Mouse (Mus musculus): Measurements from ENCODE around the gene Lhx1. TPM values are rescaled to one million over a fixed set of nuclear protein-coding genes. Genes with fewer than 3 reads are reported as not detected.

Gene Lhx1
- polyA plus RNA-seq, 1 experiment from 2014 or later, result 54.5 TPM

- no peaks in the 10 kb centered on the region for H3K36me3 ChIP-seq
- 0 out of 2 replicates have a peak, but pooled peaks have one; percentile 25 for ATAC-seq (ENCODE audit: low FRiP score, low read depth)
- H3K27ac ChIP-seq (replicated peaks), result no peak overlapping the region
- H3K9me3 ChIP-seq, result no peaks in the 10 kb centered on the region
- H3K9ac ChIP-seq, result no peak overlapping the region
- H3K4me3 ChIP-seq, result no peak overlapping the region
- peaks cover 21% of the 10 kb centered on the region for H3K4me1 ChIP-seq (replicated peaks)
- H3K4me2 ChIP-seq, result no peak overlapping the region
- WGBS, result 84% methylated on average over 5 of the region's 5 CpGs
- no peaks in the 10 kb centered on the region for H3K27me3 ChIP-seq
Observed at GRCm38 (mm10) chr11:84561546-84561945, 36.2 kb upstream of the Lhx1 start.

GRCm38 (mm10) chr11:84553821-84554450 lies 28.6 kb upstream of the Lhx1 start:
- Histone ChIP-seq H3K27ac (replicated peaks) (no peak overlapping the region), H3K36me3 (no peaks in the 10 kb centered on the region), H3K9me3 (no peaks in the 10 kb centered on the region), H3K27me3 (no peaks in the 10 kb centered on the region), H3K4me3 (no peak overlapping the region), H3K9ac (no peak overlapping the region), H3K4me1 (replicated peaks) (no peaks in the 10 kb centered on the region), H3K4me2 (no peak overlapping the region)
- 73% methylated on average over 14 of the region's 14 CpGs for WGBS
- ATAC-seq (ENCODE audit: low FRiP score, low read depth), result peak; percentile 38

- H3K36me3 ChIP-seq, result no peaks in the 10 kb centered on the region
- no peaks in the 10 kb centered on the region for H3K27me3 ChIP-seq
- no peak overlapping the region for H3K4me3 ChIP-seq
- H3K9me3 ChIP-seq, result no peaks in the 10 kb centered on the region
- H3K9ac ChIP-seq, result no peak overlapping the region
- ATAC-seq (ENCODE audit: low FRiP score, low read depth), result no peak
- no peak overlapping the region for H3K4me2 ChIP-seq
- H3K27ac ChIP-seq (replicated peaks), result no peak overlapping the region
- 73% methylated on average over 4 of the region's 4 CpGs for WGBS
- H3K4me1 ChIP-seq (replicated peaks), result no peaks in the 10 kb centered on the region
Observed at GRCm38 (mm10) chr11:84551296-84551695, 26.0 kb upstream of the Lhx1 start.

GRCm38 (mm10) chr11:84549258-84549791 lies 24.0 kb upstream of the Lhx1 start:
- no peak overlapping the region for H3K4me3 ChIP-seq
- no peak overlapping the region for H3K4me2 ChIP-seq
- WGBS, result 45% methylated on average over 6 of the region's 6 CpGs
- H3K9ac ChIP-seq, result no peak overlapping the region
- ATAC-seq (ENCODE audit: low FRiP score, low read depth), result no peak
- no peaks in the 10 kb centered on the region for H3K36me3 ChIP-seq
- H3K27me3 ChIP-seq, result no peaks in the 10 kb centered on the region
- no peaks in the 10 kb centered on the region for H3K9me3 ChIP-seq
- no peak overlapping the region for H3K27ac ChIP-seq (replicated peaks)
- H3K4me1 ChIP-seq (replicated peaks), result no peaks in the 10 kb centered on the region

- no peaks in the 10 kb centered on the region for H3K36me3 ChIP-seq
- H3K27me3 ChIP-seq, result no peaks in the 10 kb centered on the region
- no peak overlapping the region for H3K4me2 ChIP-seq
- H3K9me3 ChIP-seq, result no peaks in the 10 kb centered on the region
- H3K4me3 ChIP-seq, result no peak overlapping the region
- no peak overlapping the region for H3K9ac ChIP-seq
- H3K4me1 ChIP-seq (replicated peaks), result no peaks in the 10 kb centered on the region
- ATAC-seq (ENCODE audit: low FRiP score, low read depth), result no peak
- 17% methylated on average over 2 of the region's 2 CpGs for WGBS
- no peak overlapping the region for H3K27ac ChIP-seq (replicated peaks)
Observed at GRCm38 (mm10) chr11:84548293-84548692, 23.0 kb upstream of the Lhx1 start.

- Histone ChIP-seq H3K27ac (replicated peaks) (no peak overlapping the region), H3K4me3 (no peak overlapping the region), H3K27me3 (0 out of 2 replicates have a peak, but pooled peaks cover 4% of the 10 kb centered on the region), H3K4me1 (replicated peaks) (peaks cover 8% of the 10 kb centered on the region; the same call in 1 of the 2 replicates), H3K9me3 (no peaks in the 10 kb centered on the region), H3K9ac (no peak overlapping the region), H3K36me3 (no peaks in the 10 kb centered on the region), H3K4me2 (no peak overlapping the region)
- WGBS, result 13% methylated on average over 4 of the region's 4 CpGs
- no peak for ATAC-seq (ENCODE audit: low FRiP score, low read depth)
Observed at GRCm38 (mm10) chr11:84539981-84540380, 14.6 kb upstream of the Lhx1 start.

- 8% methylated on average over 14 of the region's 14 CpGs for WGBS
- H3K27me3 ChIP-seq, result peaks cover 19% of the 10 kb centered on the region
- peak overlapping the region; percentile 66 for H3K4me2 ChIP-seq
- peaks cover 42% of the 10 kb centered on the region for H3K4me1 ChIP-seq (replicated peaks)
- peak overlapping the region; percentile 43 for H3K9ac ChIP-seq
- no peaks in the 10 kb centered on the region for H3K36me3 ChIP-seq
- peak overlapping the region; percentile 51 for H3K4me3 ChIP-seq
- peak overlapping the region; percentile 85 for H3K27ac ChIP-seq (replicated peaks)
- H3K9me3 ChIP-seq, result no peaks in the 10 kb centered on the region
- no peak for ATAC-seq (ENCODE audit: low FRiP score, low read depth)
Observed at GRCm38 (mm10) chr11:84529797-84530703, 4.7 kb upstream of the Lhx1 start.

- Histone ChIP-seq H3K4me1 (replicated peaks) (peaks cover 48% of the 10 kb centered on the region), H3K4me2 (peak overlapping the region; percentile 66), H3K27me3 (peaks cover 14% of the 10 kb centered on the region), H3K27ac (replicated peaks) (peak overlapping the region; percentile 85), H3K9me3 (no peaks in the 10 kb centered on the region), H3K4me3 (peak overlapping the region; percentile 51), H3K36me3 (no peaks in the 10 kb centered on the region), H3K9ac (peak overlapping the region; percentile 43)
- ATAC-seq (ENCODE audit: low FRiP score, low read depth), result no peak
- 1% methylated on average over 24 of the region's 24 CpGs for WGBS
Observed at GRCm38 (mm10) chr11:84529143-84529755, 3.9 kb upstream of the Lhx1 start.

- peak overlapping the region; percentile 85 for H3K27ac ChIP-seq (replicated peaks)
- H3K9me3 ChIP-seq, result no peaks in the 10 kb centered on the region
- H3K36me3 ChIP-seq, result no peaks in the 10 kb centered on the region
- peaks cover 47% of the 10 kb centered on the region for H3K4me1 ChIP-seq (replicated peaks)
- 1% methylated on average over 29 of the region's 29 CpGs for WGBS
- no peak for ATAC-seq (ENCODE audit: low FRiP score, low read depth)
- peaks cover 13% of the 10 kb centered on the region for H3K27me3 ChIP-seq
- H3K4me3 ChIP-seq, result peak overlapping the region; percentile 51
- H3K9ac ChIP-seq, result peak overlapping the region; percentile 64
- peak overlapping the region; percentile 66 for H3K4me2 ChIP-seq
Observed at GRCm38 (mm10) chr11:84526976-84527860, 1.9 kb upstream of the Lhx1 start.

- peaks cover 17% of the 10 kb centered on the region for H3K27me3 ChIP-seq
- peak overlapping the region; percentile 64 for H3K9ac ChIP-seq
Observed at GRCm38 (mm10) chr11:84526451-84526850, 1.1 kb upstream of the Lhx1 start.

More at GRCm38 (mm10) chr11:84526451-84526850, 1.1 kb upstream of the Lhx1 start:
- H3K4me2 ChIP-seq, result peak overlapping the region; percentile 66
- no peaks in the 10 kb centered on the region for H3K9me3 ChIP-seq
- no peak for ATAC-seq (ENCODE audit: low FRiP score, low read depth)
- peak overlapping the region; percentile 51 for H3K4me3 ChIP-seq
- H3K27ac ChIP-seq (replicated peaks), result peak overlapping the region; percentile 85
- 0% methylated on average over 10 of the region's 10 CpGs for WGBS
- peaks cover 47% of the 10 kb centered on the region for H3K4me1 ChIP-seq (replicated peaks)
- H3K36me3 ChIP-seq, result no peaks in the 10 kb centered on the region
